Mouse (Mus musculus): ENCODE data around the gene Tsn.
A peak's percentile ranks its signal among the peaks of the same experiment; 100 is the strongest.

Tsn gene

DNA sequence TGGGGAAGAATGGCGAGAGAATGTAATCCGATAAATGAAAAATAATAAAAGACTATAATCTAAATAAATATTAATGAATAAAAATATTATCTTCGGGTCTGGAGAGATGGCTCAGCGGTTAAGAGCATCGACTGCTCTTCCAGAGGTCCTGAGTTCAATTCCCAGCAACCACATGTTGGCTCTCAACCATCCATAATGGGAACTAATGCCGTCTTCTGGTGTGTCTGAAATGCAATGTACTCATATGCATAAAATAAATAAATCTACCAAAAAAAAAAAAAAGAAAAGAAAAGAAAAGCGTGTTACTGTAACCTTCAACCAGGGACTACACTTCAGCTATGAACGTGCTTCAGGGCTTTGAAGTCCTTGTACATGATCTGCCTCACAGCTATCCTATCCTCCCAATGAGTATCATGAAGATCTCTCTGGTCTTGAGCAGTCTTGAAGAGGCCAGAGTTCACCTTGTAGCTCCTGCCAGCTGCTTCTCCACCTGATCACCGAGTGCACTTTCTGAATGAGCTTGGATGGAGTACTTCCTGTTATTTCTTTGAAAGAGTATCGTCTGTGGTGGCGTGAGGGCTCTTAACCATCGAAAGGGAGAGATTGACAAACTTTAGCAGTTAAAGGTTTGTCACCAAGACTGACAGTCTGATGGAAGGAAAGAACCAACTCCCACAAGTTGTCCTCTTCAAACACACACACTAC, at the start of gene Tsn:
TSS of gene Tsn (minus strand) at position 118 of the 705 bp plus-strand sequence.
- no peak for DNase-seq (ENCODE audit: low spot score in 2 of 2)

GRCm38 (mm10) chr1:118359071-118359761, 47.7 kb upstream of the Tsn start:
- no peak for DNase-seq (ENCODE audit: low spot score in 2 of 2)

DNA sequence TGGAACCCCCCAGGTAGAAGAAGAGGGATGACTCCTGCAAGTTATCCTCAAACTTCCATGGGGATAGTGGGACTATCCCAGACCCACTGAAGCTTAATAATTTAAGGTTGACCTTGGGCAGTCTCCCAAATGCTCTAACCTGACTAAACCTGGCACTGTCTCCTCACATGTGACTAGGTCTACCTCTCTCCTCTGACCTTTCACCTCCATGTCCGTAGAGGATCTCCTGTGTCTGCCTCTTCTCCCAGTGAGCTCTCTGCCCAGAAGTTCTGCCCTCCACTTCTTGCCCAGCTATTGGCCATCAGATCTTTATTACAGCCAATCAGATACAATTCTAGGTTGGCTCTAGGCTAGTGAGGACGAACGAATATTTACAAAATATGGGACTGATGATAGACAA, 38.4 kb upstream of the Tsn start:
- no peak for DNase-seq (ENCODE audit: low spot score in 2 of 2)

DNA sequence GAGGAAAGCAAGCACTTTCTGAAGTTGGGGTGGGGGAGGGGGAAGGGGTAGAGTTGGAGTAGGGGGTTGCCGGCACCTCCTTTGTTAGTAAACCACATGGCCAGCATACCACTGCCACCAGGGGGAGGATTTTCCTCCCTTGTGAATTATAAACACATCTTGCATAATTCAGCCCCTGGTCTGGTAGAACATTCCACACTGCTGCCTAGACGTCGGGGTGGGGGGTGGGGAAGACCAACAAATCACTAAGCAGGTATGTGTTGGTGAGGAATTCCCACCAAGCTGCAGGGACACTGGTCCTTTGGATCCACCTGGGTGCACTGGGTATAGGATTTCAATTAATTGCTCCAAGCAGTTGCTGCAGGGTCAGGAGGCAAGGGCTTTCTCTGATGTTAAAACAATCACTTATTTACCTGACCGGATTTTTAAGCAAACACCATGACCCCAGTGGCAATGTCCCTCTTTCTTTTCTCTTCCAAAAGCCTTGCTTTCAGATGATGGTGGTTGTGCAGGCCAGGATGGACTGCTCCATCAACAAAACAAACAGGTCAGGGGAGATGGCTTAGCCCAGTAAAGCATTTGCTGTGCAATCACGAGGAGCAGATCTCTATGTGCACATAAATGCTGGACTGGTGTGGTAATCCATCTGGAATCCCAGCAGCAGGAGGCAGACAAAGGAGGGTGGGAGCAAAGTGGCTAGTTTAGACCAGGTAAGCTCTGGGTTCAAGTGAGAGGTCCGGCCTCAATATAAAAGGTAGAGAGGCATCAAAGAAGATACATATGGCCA, 32.3 kb upstream of the Tsn start:
- DNase-seq (ENCODE audit: low spot score in 2 of 2): no peak

- peak; percentile 7 to 16 for DNase-seq (ENCODE audit: low spot score in 2 of 2)
Observed at GRCm38 (mm10) chr1:118337921-118338320, 26.4 kb upstream of the Tsn start.

GRCm38 (mm10) chr1:118335847-118336246, 24.3 kb upstream of the Tsn start:
- no peak for DNase-seq (ENCODE audit: low spot score in 2 of 2)

GRCm38 (mm10) chr1:118334749-118335713, 23.5 kb upstream of the Tsn start:
- DNase-seq (ENCODE audit: low spot score in 2 of 2): no peak

- DNase-seq (ENCODE audit: low spot score in 2 of 2): peak; percentile 95 to 96
Observed at GRCm38 (mm10) chr1:118321661-118322201, 10.2 kb upstream of the Tsn start, which contains the start of gene Nifk. Nifk (plus strand) TSS chr1:118321839.

GRCm38 (mm10) chr1:118320696-118321095, 9.2 kb upstream of the Tsn start:
- DNase-seq (ENCODE audit: low spot score in 2 of 2): peak in 1 of 2 experiments; percentile 19

DNA sequence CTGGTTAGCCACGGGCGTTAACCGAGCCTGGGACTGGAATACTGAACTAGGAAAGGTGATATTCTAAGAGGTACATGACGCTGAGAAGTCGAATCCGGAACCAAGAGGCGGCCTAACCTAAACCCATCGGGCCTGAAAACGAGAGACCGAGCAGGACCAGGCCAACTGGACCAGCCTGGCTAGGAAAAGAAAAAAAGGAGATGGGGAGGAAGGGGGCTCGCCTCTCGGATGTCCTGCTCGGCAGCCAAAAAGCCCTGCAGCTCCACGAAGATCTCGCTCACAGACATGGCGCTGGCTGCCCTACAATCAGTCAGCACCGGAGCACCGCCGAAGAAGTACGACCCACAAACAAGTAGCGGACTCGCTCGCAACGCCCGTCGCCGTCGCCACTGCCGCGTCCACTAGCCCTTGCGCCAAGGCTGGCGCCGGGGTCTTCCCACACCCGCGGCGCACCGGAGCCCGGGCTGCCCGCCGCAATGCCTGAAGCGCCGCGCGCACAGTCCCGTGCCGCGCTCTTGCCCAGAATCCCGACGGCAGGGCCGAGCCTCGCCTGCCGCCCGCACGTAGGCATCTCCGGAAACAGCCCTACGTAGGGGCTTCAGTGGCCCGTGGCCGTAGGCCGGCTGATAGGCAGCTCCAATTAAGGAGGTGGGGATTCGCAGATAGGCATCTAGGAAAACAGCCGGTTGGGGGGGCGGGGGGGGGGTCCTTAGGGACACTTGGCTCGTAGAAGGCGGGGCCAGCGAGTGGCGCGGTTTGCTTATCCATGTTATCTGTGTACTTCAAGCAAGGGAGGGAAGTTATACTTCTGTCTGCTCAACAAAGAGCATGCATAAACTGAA, 538 bp downstream of the Tsn start:
- DNase-seq (ENCODE audit: low spot score in 2 of 2): peak; percentile 84 to 87

GRCm38 (mm10) chr1:118297719-118298118, 13.8 kb downstream of the Tsn start:
- no peak for DNase-seq (ENCODE audit: low spot score in 2 of 2)

- DNase-seq (ENCODE audit: low spot score in 2 of 2): no peak
Observed at GRCm38 (mm10) chr1:118296673-118297072, 14.9 kb downstream of the Tsn start.

GRCm38 (mm10) chr1:118294826-118295225, 16.7 kb downstream of the Tsn start:
- DNase-seq (ENCODE audit: low spot score in 2 of 2): no peak

DNA sequence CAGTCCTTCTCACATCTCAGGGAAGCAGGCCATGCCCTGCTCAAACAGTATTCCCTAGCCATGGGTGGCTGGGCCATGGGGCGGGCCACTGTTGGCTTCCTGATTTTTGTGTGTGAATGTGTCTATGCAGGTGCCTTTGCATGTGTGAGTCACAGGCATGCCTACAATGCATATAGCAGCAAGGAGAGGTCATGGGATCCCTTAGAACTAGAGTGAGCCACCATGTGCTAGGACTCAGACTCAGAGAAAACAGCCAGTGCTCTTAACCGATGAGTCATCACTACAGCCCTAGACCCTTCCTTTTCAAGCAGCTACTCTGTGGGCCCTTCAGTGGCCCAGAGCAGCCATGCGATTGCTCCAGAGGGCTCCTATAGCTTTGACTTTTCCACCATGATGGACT, 17.3 kb downstream of the Tsn start:
- no peak for DNase-seq (ENCODE audit: low spot score in 2 of 2)

- DNase-seq (ENCODE audit: low spot score in 2 of 2): no peak
Observed at GRCm38 (mm10) chr1:118292291-118292690, 19.2 kb downstream of the Tsn start.

GRCm38 (mm10) chr1:118275139-118275538, 36.4 kb downstream of the Tsn start:
- peak in 1 of 2 experiments; percentile 13 for DNase-seq (ENCODE audit: low spot score in 2 of 2)

DNA sequence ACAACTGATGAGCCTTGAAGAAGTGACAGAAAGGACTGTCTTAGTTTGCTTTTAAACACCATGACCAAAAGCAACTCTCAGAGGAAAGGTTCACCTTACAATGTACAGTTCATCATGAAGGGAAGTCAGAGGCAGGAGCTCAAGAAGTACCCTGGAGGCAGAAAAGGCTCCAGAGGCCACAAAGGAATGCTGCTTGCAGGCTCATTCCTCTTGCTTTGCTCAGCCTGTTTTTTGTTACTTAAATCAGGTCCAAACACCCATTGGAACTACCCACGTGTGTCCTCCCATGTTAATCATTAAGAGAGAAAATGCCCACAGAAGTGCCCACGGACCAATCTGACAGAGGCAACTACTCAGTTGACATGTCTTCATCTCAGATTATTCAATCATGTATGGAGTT, 59.6 kb downstream of the Tsn start:
- no peak for DNase-seq (ENCODE audit: low spot score in 2 of 2)
